Mouse (Mus musculus) testis, adult 2 months (tissue): Measurements from ENCODE around the gene Hspg2.

ENCODE experiments used
- CTCF ChIP-seq: fragments of 200-500 bp; IDR thresholded peaks from 2 replicates; pipeline ENCODE4 v1.5.1; 2012; ENCODE audit warnings: low read depth, mild to moderate bottlenecking, inconsistent platforms, low read length, moderate library complexity; ENCODE audit not compliant: control insufficient read depth, insufficient read depth, insufficient replicate concordance
- POLR2A ChIP-seq: fragments of 200-500 bp; IDR thresholded peaks from 2 replicates; pipeline ENCODE4 v1.6.1; 2012; ENCODE audit warnings: low read depth, mild to moderate bottlenecking, inconsistent platforms, low read length, moderate library complexity; ENCODE audit not compliant: control insufficient read depth

GRCm38 (mm10) chr4:137546003-137546525, 77.5 kb downstream of the Hspg2 start:
- TF ChIP-seq CTCF (peak; percentile 60; the same call in 1 of the 2 replicates), POLR2A (no peak)
